Comparison of ENCODE assay signal across 21 mouse cellular contexts in the genomic region with DNA sequence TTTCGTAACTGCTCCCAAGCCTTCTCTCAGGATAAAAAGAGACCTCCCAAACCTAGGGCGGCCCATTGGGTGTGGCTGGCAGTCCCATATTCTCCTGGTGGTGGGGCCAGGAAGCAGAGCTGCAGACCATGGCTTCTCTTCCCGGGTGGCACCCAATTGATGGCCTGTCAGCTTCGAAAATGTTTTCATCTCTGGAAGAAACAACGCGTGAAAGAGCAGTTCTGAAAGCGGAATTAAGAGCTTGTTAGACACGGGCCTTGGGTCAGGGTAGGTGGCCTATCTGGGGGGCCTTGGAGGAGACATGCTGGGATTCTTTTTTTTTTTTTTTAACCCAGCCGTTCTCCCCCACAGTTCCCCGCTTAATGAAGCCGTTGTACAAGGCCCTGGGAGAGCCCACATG.
DNase-seq lines count a peak whose midpoint lies in the region; ATAC-seq and TF ChIP-seq lines count a peak whose summit lies in the region.
"Had no signal": no experiment of that assay in that cellular context is flagged by ENCODE, and none has a peak within 500 bp of the region (broad histone marks: within the 10 kb centered on the region; RNA-seq: fewer than 3 reads in every experiment).

No protein-coding gene starts in this region.

- H3K27me3 ChIP-seq in heart, embryonic 16.5 days (ENCODE audit: control insufficient read depth, insufficient read depth, low read length), result no peaks in the 10 kb centered on the region
- no peaks in the 10 kb centered on the region for H3K27me3 ChIP-seq in heart, adult 2 months (ENCODE audit: control insufficient read depth, insufficient read depth, low read length)
- H3K27me3 ChIP-seq in neural tube, embryonic 11.5 days (ENCODE audit: control insufficient read depth, insufficient read depth, low read length), result no peaks in the 10 kb centered on the region
- H3K27me3 ChIP-seq in neural tube, embryonic 15.5 days (replicated peaks), result peaks cover 49% of the 10 kb centered on the region; the same call in 1 of the 2 replicates
- peaks cover 34% of the 10 kb centered on the region; the same call in 1 of the 2 replicates for H3K27me3 ChIP-seq in limb, embryonic 13.5 days
- no peaks in the 10 kb centered on the region for H3K27me3 ChIP-seq in cerebellum, adult 2 months (ENCODE audit: control insufficient read depth, insufficient read depth, low read length)
- H3K27me3 ChIP-seq: embryonic facial prominence, embryonic 12.5 days; heart, embryonic 12.5 days had no signal

- H3K27ac ChIP-seq in heart, embryonic 16.5 days (ENCODE audit: low read length), result peak overlapping the region; percentile 34; the same call in 1 of the 2 replicates
- no peak overlapping the region; the same call in 1 of the 2 replicates for H3K27ac ChIP-seq in heart, adult 2 months
- H3K27ac ChIP-seq in neural tube, embryonic 11.5 days (ENCODE audit: low read depth, low read length), result no peak overlapping the region
- H3K27ac ChIP-seq in neural tube, embryonic 15.5 days (replicated peaks), result no peak overlapping the region
- peak overlapping the region; percentile 8; the same call in 1 of the 2 replicates for H3K27ac ChIP-seq in limb, embryonic 13.5 days
- H3K27ac ChIP-seq in left cerebral cortex, adult 2 months, result no peak overlapping the region
- H3K27ac ChIP-seq in cerebellum, adult 2 months (ENCODE audit: insufficient read depth, low read length), result no peak overlapping the region
- H3K27ac ChIP-seq: forebrain, embryonic 13.5 days; hindbrain, embryonic 14.5 days had no signal

- no peak for TF ChIP-seq EP300 in heart, adult 2 months (IDR thresholded peaks at IDR 0.05; ENCODE audit: insufficient read depth, low read depth, low read length)

- no peak overlapping the region for H3K4me3 ChIP-seq in heart, embryonic 16.5 days (ENCODE audit: low read length)
- no peak overlapping the region for H3K4me3 ChIP-seq in heart, adult 2 months
- H3K4me3 ChIP-seq in neural tube, embryonic 11.5 days (ENCODE audit: low read depth, low read length), result no peak overlapping the region
- H3K4me3 ChIP-seq in neural tube, embryonic 15.5 days (replicated peaks), result no peak overlapping the region
- H3K4me3 ChIP-seq in limb, embryonic 13.5 days, result no peak overlapping the region
- no peak overlapping the region for H3K4me3 ChIP-seq in left cerebral cortex, adult 2 months
- no peak overlapping the region for H3K4me3 ChIP-seq in cerebellum, adult 2 months (replicated peaks; ENCODE audit: insufficient read depth, low read depth, low read length)
- H3K4me3 ChIP-seq: embryonic facial prominence, embryonic 12.5 days; forebrain, embryonic 13.5 days had no signal

- intact Hi-C loops in heart, adult 2 months (cut with DNase I), result loop anchor here (5.0 kb wide), 4 partner anchors 60 to 235 kb away; a partner anchor contains a TSS
- intact Hi-C loops in left cerebral cortex, adult 2 months (cut with DNase I), result no loop called here

- no peak for TF ChIP-seq POLR2A in heart, adult 2 months (IDR thresholded peaks at IDR 0.05; ENCODE audit: insufficient read depth, low read depth, low read length)
- no peak for TF ChIP-seq POLR2A in cerebellum, adult 2 months (IDR thresholded peaks at IDR 0.05; ENCODE audit: borderline replicate concordance, insufficient read depth, low read length)

- DNase-seq in heart, adult 2 months, result no peak
- DNase-seq in neural tube, embryonic 11.5 days (ENCODE audit: low spot score), result peak; percentile 12
- DNase-seq in retina, postnatal 1 day, result peak; percentile 78
- no peak for DNase-seq in left cerebral cortex, adult 2 months (ENCODE audit: extremely low spot score in 1 of 2, low spot score in 2 of 2)
- DNase-seq in cerebellum, adult 2 months, result no peak
- DNase-seq: adrenal gland, adult 2 months; adrenal gland, postnatal 25 days; cerebellum, adult 18-20 months; cerebellum, postnatal 10 days; embryo, embryonic 11 days; forebrain, postnatal 0 days; gastrocnemius, postnatal 36 days; heart, adult 18-20 months; heart, postnatal 4 days had no signal

- no peaks in the 10 kb centered on the region for H3K36me3 ChIP-seq in heart, embryonic 16.5 days (ENCODE audit: control insufficient read depth, insufficient read depth)
- H3K36me3 ChIP-seq in heart, adult 2 months (ENCODE audit: control insufficient read depth, insufficient read depth, low read length), result no peaks in the 10 kb centered on the region
- no peaks in the 10 kb centered on the region for H3K36me3 ChIP-seq in neural tube, embryonic 11.5 days (ENCODE audit: control insufficient read depth, insufficient read depth, low read length)
- no peaks in the 10 kb centered on the region for H3K36me3 ChIP-seq in neural tube, embryonic 15.5 days
- no peaks in the 10 kb centered on the region for H3K36me3 ChIP-seq in limb, embryonic 13.5 days
- H3K36me3 ChIP-seq: embryonic facial prominence, embryonic 12.5 days; heart, embryonic 12.5 days had no signal

- peaks cover 4% of the 10 kb centered on the region; the same call in 1 of the 2 replicates for H3K4me1 ChIP-seq in heart, embryonic 16.5 days (ENCODE audit: control insufficient read depth, insufficient read depth, low read length)
- peaks cover 1% of the 10 kb centered on the region for H3K4me1 ChIP-seq in heart, adult 2 months (ENCODE audit: control insufficient read depth, insufficient read depth, low read length)
- peaks cover 7% of the 10 kb centered on the region for H3K4me1 ChIP-seq in neural tube, embryonic 11.5 days (ENCODE audit: control insufficient read depth, insufficient read depth, low read length)
- peaks cover 13% of the 10 kb centered on the region for H3K4me1 ChIP-seq in neural tube, embryonic 15.5 days
- peaks cover 29% of the 10 kb centered on the region for H3K4me1 ChIP-seq in limb, embryonic 13.5 days
- H3K4me1 ChIP-seq in cerebellum, adult 2 months (ENCODE audit: control insufficient read depth, insufficient read depth, low read length), result no peaks in the 10 kb centered on the region; the same call in 1 of the 2 replicates

- no peaks in the 10 kb centered on the region for H3K9me3 ChIP-seq in heart, embryonic 16.5 days (replicated peaks; ENCODE audit: control insufficient read depth, low read length)
- no peaks in the 10 kb centered on the region for H3K9me3 ChIP-seq in neural tube, embryonic 11.5 days (ENCODE audit: control insufficient read depth, low read length)
- H3K9me3 ChIP-seq in neural tube, embryonic 15.5 days (replicated peaks), result no peaks in the 10 kb centered on the region
- no peaks in the 10 kb centered on the region for H3K9me3 ChIP-seq in limb, embryonic 13.5 days
- H3K9me3 ChIP-seq: forebrain, embryonic 13.5 days; heart, embryonic 12.5 days had no signal

- no peak for ATAC-seq in heart, embryonic 16.5 days (replicated peaks; ENCODE audit: extremely low read depth, insufficient read depth, low FRiP score)
- no peak for ATAC-seq in neural tube, embryonic 11.5 days (ENCODE audit: insufficient read depth, low FRiP score, low TSS enrichment)
- ATAC-seq in neural tube, embryonic 15.5 days (ENCODE audit: low FRiP score), result no peak
- ATAC-seq in limb, embryonic 13.5 days (ENCODE audit: low FRiP score, low read depth), result no peak
- ATAC-seq: forebrain, embryonic 13.5 days; forebrain, postnatal 0 days had no signal

- no peak overlapping the region for H3K9ac ChIP-seq in heart, embryonic 16.5 days (ENCODE audit: low read length)
- no peak overlapping the region for H3K9ac ChIP-seq in heart, adult 2 months (ENCODE audit: low read depth, low read length)
- no peak overlapping the region for H3K9ac ChIP-seq in neural tube, embryonic 11.5 days (ENCODE audit: low read length)
- H3K9ac ChIP-seq in neural tube, embryonic 15.5 days (replicated peaks), result no peak overlapping the region
- no peak overlapping the region for H3K9ac ChIP-seq in limb, embryonic 13.5 days
- H3K9ac ChIP-seq: embryonic facial prominence, embryonic 12.5 days; forebrain, embryonic 13.5 days; forebrain, postnatal 0 days; hindbrain, embryonic 14.5 days had no signal

- TF ChIP-seq CTCF in heart, adult 2 months (IDR thresholded peaks at IDR 0.05), result no peak
- TF ChIP-seq CTCF in left cerebral cortex, adult 2 months (IDR thresholded peaks at IDR 0.05), result no peak
- no peak for TF ChIP-seq CTCF in cerebellum, adult 2 months (IDR thresholded peaks at IDR 0.05; ENCODE audit: borderline replicate concordance, insufficient read depth, low read depth, low read length)

- H3K4me2 ChIP-seq in heart, embryonic 16.5 days (ENCODE audit: low read depth, low read length), result no peak overlapping the region
- H3K4me2 ChIP-seq in neural tube, embryonic 11.5 days (ENCODE audit: low read depth), result no peak overlapping the region
- H3K4me2 ChIP-seq in neural tube, embryonic 15.5 days, result no peak overlapping the region
- no peak overlapping the region for H3K4me2 ChIP-seq in limb, embryonic 13.5 days (replicated peaks)
- H3K4me2 ChIP-seq: hindbrain, embryonic 14.5 days had no signal

- no peaks in the 10 kb centered on the region for H3K79me2 ChIP-seq in heart, adult 2 months (replicated peaks; ENCODE audit: control insufficient read depth, insufficient read depth, low read length)

- 75% methylated on average over 11 of the region's 11 CpGs for WGBS in heart, embryonic 16.5 days
- 90% methylated on average over 11 of the region's 11 CpGs for WGBS in heart, adult 2 months
- 38% methylated on average over 11 of the region's 11 CpGs for WGBS in neural tube, embryonic 11.5 days
- 36% methylated on average over 11 of the region's 11 CpGs for WGBS in neural tube, embryonic 15.5 days
- 35% methylated on average over 11 of the region's 11 CpGs for whole genome bisulfite sequencing in limb, embryonic 13.5 days
- WGBS in cerebellum, adult 2 months, result 70% methylated on average over 11 of the region's 11 CpGs

Comparison
In these comparisons a context has a peak if more than half of its experiments do, and no peak if none do; other contexts are left out.
1. H3K27ac ChIP-seq: peak in heart, embryonic 16.5 days (single experiment) and limb, embryonic 13.5 days (single experiment); none in heart, adult 2 months (single experiment), neural tube, embryonic 11.5 days (single experiment), neural tube, embryonic 15.5 days (single experiment), left cerebral cortex, adult 2 months (single experiment) and cerebellum, adult 2 months (single experiment).
2. DNase-seq: peak in neural tube, embryonic 11.5 days (single experiment) and retina, postnatal 1 day (single experiment); none in heart, adult 2 months (0 of 2), left cerebral cortex, adult 2 months (0 of 2) and cerebellum, adult 2 months (0 of 2).